Mouse (Mus musculus) limb, embryonic 10.5 days (tissue): ENCODE results near the gene Deaf1. TPM values are rescaled to one million over a fixed set of nuclear protein-coding genes. Genes with fewer than 3 reads are reported as not detected.

ENCODE experiments used
- DNase-seq: peaks from one replicate; pipeline ENCODE4 v3.0.0-alpha.2; 2017; ENCODE audit warnings: low spot score
- H3K27ac ChIP-seq: fragments of 300-500 bp; sonication (generic); 2 replicates; pipeline ENCODE4 v1.5.1; 2016; ENCODE audit warnings: mild to moderate bottlenecking
- H3K27me3 ChIP-seq: fragments of 300-500 bp; sonication (generic); 2 replicates; pipeline ENCODE4 v1.6.1; 2016; ENCODE audit warnings: low read depth, mild to moderate bottlenecking; ENCODE audit not compliant: poor library complexity, severe bottlenecking
- H3K36me3 ChIP-seq: fragments of 300-500 bp; sonication (generic); 2 replicates; pipeline ENCODE4 v1.6.1; 2016; ENCODE audit warnings: mild to moderate bottlenecking, moderate library complexity
- H3K4me1 ChIP-seq: fragments of 300-500 bp; sonication (generic); 2 replicates; pipeline ENCODE4 v1.6.1; 2016
- H3K4me3 ChIP-seq: fragments of 300-500 bp; sonication (generic); 2 replicates; pipeline ENCODE4 v1.5.1; 2016; ENCODE audit warnings: mild to moderate bottlenecking, moderate library complexity
- H3K9me3 ChIP-seq: fragments of 300-500 bp; sonication (generic); replicated peaks from 2 replicates; pipeline ENCODE4 v1.6.1; 2016; ENCODE audit warnings: mild to moderate bottlenecking
- WGBS: fragments of 180-500 bp; shearing (Covaris S2); methylation state at CpG from one replicate; pipeline ENCODE4 v1.1.7; 2016; 5-methylcytosine and 5-hydroxymethylcytosine counted together
- polyA plus RNA-seq: library from polyadenylated mRNA; unstranded; fragments of >200 nt; fragmentation: Nextera tagmentation; extraction: Ambion mirVana; gene quantifications from 2 replicates; pipeline ENCODE4 v1.2.1, GENCODE M21; 2016

Deaf1 gene
- polyA plus RNA-seq, 1 experiment from 2014 or later, result 59.5 TPM

DNA sequence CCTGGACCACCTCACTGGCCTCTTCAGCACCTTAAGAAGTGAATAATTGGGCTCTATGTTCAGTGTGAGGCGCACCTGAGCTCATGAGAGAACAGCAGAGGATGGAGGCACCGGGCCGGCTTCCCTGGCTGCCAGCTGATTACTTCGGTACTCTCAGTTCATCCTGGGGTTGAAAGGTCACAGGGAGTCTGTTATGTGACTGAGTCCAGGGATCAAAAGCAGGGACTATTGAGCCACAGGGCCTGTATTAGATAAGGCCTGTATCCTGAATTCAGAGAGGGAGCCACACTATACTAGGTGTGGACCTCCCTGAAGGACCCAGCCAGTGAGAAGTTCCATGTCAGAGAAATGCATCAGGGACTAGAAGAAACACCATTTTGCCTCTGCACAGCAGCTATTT, 23.0 kb downstream of the Deaf1 start:
- Histone ChIP-seq H3K27ac (no peak overlapping the region), H3K4me1 (no peaks in the 10 kb centered on the region), H3K36me3 (peaks cover 99% of the 10 kb centered on the region), H3K4me3 (no peak overlapping the region), H3K27me3 (no peaks in the 10 kb centered on the region), H3K9me3 (no peaks in the 10 kb centered on the region)
- 84% methylated on average over 4 of the region's 4 CpGs for WGBS
- no peak for DNase-seq

DNA sequence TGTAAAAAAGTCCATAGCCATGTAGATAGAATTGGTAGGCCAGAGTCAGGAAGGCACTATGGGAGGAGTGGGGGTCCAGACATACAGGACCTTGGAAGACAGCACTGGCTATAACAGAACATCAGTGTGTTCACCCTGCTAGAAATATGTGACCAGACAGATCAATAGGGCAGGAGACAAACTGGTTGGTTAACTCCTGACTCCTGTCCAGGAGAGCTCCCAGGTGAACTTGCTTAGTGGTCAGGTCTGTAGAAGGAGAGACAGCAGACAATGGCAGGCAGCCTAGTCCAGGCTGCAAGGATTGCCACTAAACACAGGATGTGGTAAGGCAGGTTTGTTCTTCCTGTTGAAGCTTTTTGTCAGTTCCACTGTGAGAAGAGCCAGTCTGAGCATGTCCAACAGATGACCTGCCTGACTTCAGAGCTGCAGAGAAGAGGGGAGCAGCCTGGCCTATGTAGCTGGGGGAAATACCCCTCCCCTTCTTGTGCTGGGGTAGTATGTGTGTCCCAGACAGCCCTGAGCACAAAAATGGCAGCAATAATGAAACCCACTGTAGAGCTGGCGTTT, 24.7 kb downstream of the Deaf1 start:
- H3K4me3 ChIP-seq, result no peak overlapping the region
- no peaks in the 10 kb centered on the region for H3K9me3 ChIP-seq
- H3K36me3 ChIP-seq, result peaks cover 97% of the 10 kb centered on the region
- no peak for DNase-seq
- H3K4me1 ChIP-seq, result no peaks in the 10 kb centered on the region
- WGBS, result 96% methylated on average over 1 of the region's 1 CpGs
- no peak overlapping the region for H3K27ac ChIP-seq
- no peaks in the 10 kb centered on the region for H3K27me3 ChIP-seq

DNA sequence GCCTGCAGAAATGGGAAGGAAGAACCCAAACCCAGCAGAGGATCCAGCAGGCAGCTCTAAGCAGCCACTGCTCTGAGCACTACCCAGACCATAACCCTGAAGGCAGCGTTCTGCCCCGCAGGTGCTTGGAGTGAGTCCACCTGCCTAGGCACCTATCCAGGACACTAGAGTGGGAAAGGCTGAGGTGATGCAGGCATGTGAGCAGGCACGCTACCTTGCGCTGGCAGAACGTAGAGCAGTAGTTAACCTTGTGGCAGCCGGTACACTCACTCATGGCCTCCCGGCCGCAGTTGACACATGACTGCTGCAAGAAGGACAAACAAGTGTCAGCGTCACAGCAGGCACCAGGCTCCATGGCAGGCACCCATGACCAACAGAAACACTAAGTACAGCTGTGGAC, 26.1 kb downstream of the Deaf1 start:
- peaks cover 97% of the 10 kb centered on the region for H3K36me3 ChIP-seq
- 98% methylated on average over 9 of the region's 9 CpGs for WGBS
- H3K4me1 ChIP-seq, result no peaks in the 10 kb centered on the region

DNA sequence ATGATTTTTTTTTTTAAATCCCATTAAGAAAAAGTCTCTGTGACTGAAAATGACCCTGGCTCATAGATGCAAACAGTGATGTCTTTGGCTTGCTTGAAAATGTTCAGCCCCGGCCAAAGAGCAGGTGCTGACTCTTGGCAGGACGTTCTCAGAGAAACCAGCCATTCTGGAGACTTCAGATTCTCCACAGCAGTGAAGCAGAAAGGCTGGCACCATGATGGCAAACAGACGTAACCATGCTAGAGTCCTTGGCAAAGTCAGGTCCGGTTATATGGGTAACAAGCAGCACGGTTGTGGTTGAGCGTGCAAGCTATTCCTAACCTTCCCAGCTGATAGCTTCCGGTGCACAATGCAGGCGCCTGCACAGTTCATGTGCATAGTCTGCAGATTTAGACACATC, 28.3 kb downstream of the Deaf1 start:
- no peak overlapping the region for H3K4me3 ChIP-seq
- no peak for DNase-seq
- no peaks in the 10 kb centered on the region for H3K9me3 ChIP-seq
- H3K27ac ChIP-seq, result no peak overlapping the region
- H3K4me1 ChIP-seq, result peaks cover 7% of the 10 kb centered on the region
- peaks cover 75% of the 10 kb centered on the region for H3K36me3 ChIP-seq
- H3K27me3 ChIP-seq, result peaks cover 29% of the 10 kb centered on the region
- 95% methylated on average over 8 of the region's 8 CpGs for WGBS

More for the DNA sequence above, 26.1 kb downstream of the Deaf1 start:
- Histone ChIP-seq H3K27ac (no peak overlapping the region), H3K27me3 (peaks cover 6% of the 10 kb centered on the region), H3K9me3 (no peaks in the 10 kb centered on the region), H3K4me3 (no peak overlapping the region)
- no peak for DNase-seq

DNA sequence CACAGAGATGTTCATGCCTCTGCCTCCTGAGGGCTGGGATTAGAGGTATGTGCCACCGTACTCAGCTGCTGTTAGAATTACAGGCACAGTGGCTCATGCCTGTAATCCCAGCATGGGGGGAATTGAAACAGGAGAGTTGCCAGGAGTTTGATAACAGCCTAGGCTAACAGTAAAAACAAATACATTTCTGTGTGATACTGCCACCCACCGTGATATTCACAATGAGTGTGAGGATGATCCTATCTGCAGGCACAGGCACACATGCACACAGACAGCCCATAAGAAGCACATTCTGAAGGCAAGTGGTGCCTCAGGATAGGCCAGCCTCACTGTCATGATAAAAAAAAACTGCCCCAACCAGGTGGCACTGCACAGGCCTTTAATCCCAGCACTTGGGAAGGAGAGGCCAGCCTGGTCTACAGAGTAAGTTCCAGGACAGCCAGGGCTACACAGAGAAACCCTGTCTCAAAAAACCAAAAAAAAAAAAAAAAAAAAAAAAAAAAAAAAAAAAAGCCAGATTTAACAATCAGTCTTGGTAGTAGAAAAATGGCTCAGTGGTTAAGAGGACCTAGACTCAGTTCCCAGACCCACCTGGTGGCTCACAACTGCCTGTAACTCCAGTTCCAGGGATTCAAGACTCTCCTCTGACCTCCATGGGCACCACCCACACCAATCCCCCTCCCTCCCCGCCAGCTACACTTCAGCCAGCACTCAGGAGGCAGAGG, 29.4 kb downstream of the Deaf1 start:
- 85% methylated on average over 3 of the region's 3 CpGs for WGBS
- H3K4me1 ChIP-seq, result peaks cover 16% of the 10 kb centered on the region
- H3K36me3 ChIP-seq, result peaks cover 64% of the 10 kb centered on the region
- peaks cover 39% of the 10 kb centered on the region for H3K27me3 ChIP-seq
- no peak overlapping the region for H3K27ac ChIP-seq
- no peaks in the 10 kb centered on the region for H3K9me3 ChIP-seq
- DNase-seq, result no peak
- H3K4me3 ChIP-seq, result no peak overlapping the region

DNA sequence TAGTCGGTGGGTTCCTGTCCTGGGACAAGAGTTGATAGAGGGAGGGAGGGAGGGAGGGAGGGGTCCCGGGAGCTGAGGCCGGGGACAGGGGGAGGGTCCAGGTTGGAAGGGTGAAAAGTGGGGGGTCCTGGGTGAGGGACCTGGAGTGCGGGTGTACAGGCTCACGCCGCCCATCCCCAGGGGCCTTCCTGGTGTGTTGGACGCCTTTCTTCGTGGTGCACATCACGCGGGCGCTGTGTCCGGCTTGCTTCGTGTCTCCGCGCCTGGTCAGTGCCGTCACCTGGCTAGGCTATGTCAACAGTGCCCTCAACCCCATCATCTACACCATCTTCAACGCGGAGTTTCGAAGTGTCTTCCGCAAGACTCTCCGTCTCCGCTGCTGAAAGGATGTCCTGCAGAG, 33.0 kb downstream of the Deaf1 start:
- Histone ChIP-seq H3K36me3 (peaks cover 28% of the 10 kb centered on the region), H3K4me1 (peaks cover 31% of the 10 kb centered on the region), H3K27me3 (peaks cover 74% of the 10 kb centered on the region), H3K4me3 (peak overlapping the region; percentile 49), H3K9me3 (no peaks in the 10 kb centered on the region), H3K27ac (peak overlapping the region; percentile 48; the same call in 1 of the 2 replicates)
- WGBS, result 10% methylated on average over 22 of the region's 22 CpGs
- DNase-seq, result peak; percentile 60

- 1% methylated on average over 53 of the region's 53 CpGs for WGBS
- peak overlapping the region; percentile 48 for H3K27ac ChIP-seq
- peaks cover 74% of the 10 kb centered on the region for H3K27me3 ChIP-seq
- H3K36me3 ChIP-seq, result peaks cover 23% of the 10 kb centered on the region
- no peaks in the 10 kb centered on the region for H3K9me3 ChIP-seq
- H3K4me1 ChIP-seq, result peaks cover 31% of the 10 kb centered on the region
- peak overlapping the region; percentile 49 for H3K4me3 ChIP-seq
- DNase-seq, result peak; percentile 74
Measured at GRCm38 (mm10) chr7:141293852-141294471, 33.5 kb downstream of the Deaf1 start.

DNA sequence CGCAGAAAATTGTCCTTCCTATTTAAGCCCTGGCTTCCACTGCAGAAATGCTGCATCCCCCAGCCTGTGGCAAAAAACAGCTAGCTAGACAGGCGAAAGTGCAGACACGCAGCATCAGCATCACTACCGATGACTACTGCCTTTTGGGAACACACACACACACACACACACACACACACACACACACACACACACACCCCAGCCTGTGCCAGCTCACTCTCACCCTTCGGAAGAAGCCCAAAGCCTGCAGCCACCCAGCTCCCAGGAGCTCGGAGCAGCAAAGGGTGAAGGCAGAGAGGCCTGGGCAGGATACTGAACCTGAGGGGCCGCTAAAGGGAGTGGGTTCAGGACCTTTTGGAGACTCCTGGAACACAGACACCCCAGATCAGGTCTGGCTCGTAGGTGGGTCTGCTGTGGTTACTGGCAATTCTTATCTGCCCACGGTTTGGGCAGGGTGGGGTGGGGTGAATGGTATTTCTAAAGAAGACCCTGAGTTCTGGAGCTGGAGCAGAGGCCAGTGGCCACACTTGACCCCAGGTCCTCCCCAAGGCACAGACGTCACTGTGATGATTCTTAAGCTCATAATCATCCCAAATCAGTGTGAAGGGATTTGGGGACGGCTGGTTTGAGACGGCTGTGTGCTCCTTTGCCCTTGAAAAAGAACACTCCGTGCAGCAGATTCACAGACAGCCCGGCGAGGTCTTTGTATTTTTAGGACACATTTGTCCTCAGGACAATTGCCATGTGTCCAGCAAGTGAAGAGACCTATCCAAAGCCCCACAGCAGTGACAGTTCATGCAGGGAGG, 34.7 kb downstream of the Deaf1 start:
- Histone ChIP-seq H3K9me3 (no peaks in the 10 kb centered on the region), H3K36me3 (peaks cover 14% of the 10 kb centered on the region), H3K4me1 (peaks cover 31% of the 10 kb centered on the region), H3K4me3 (peak overlapping the region; percentile 65), H3K27ac (peak overlapping the region; percentile 84; the same call in 1 of the 2 replicates), H3K27me3 (peaks cover 74% of the 10 kb centered on the region)
- DNase-seq, result peak; percentile 54
- 42% methylated on average over 15 of the region's 15 CpGs for WGBS

DNA sequence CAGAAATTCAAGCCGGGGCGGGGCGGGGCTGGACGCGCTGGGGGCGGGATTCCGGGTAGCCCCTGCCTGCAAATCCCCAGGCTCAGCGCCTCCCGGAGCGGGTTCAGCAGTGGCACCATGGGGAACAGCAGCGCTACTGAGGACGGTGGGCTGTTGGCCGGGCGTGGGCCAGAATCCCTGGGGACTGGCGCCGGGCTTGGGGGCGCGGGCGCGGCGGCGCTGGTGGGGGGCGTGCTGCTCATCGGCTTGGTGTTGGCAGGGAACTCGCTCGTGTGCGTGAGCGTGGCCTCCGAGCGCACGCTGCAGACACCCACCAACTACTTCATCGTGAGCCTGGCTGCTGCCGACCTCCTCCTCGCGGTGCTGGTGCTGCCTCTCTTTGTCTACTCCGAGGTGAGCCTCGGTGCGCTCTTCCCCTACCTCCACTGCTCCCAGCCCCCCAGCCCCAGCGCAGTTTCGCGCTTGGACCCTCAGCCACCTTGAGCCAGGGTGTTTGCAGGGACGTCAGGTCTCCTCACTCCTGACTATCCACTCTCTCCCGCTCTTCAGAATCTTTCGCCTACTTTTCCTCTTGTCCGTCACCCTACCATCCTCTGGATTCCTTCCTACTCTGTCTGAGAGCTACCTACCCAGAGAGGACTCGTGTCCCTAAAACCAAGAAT, 35.4 kb downstream of the Deaf1 start, which contains the start of gene Drd4:
TSS of gene Drd4 (plus strand) at position 86 of the 662 bp plus-strand sequence.
- H3K4me1 ChIP-seq, result peaks cover 31% of the 10 kb centered on the region
- H3K27me3 ChIP-seq, result peaks cover 71% of the 10 kb centered on the region
- WGBS, result 2% methylated on average over 46 of the region's 46 CpGs
- peak within 1 kb of the TSS; percentile 84 for H3K27ac ChIP-seq
- no peaks in the 10 kb centered on the region for H3K9me3 ChIP-seq
- peak within 1 kb of the TSS; percentile 65 for H3K4me3 ChIP-seq
- DNase-seq, result peak; percentile 80
- peaks cover 6% of the 10 kb centered on the region for H3K36me3 ChIP-seq

DNA sequence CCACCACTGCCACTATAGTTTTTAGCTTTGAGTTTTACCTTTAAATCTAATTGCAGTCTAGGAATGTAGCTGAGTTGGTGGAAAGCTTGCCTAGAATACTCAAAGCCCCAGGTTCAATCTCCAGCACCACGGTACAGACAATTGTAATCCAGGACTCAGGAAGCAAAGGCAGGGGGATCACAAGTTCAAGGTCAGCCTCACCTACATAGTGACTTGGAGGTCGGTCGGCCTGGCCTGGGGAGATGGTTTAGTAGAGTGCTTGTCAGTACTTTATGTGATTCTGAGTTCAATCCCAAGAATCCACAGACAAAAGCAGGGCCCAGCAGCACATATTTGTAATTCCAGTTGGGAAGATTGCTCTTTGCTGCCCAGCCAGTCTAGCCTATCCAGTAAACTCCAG, 39.4 kb downstream of the Deaf1 start:
- Histone ChIP-seq H3K27me3 (peaks cover 34% of the 10 kb centered on the region), H3K27ac (no peak overlapping the region), H3K4me1 (peaks cover 15% of the 10 kb centered on the region), H3K4me3 (no peak overlapping the region), H3K9me3 (no peaks in the 10 kb centered on the region), H3K36me3 (no peaks in the 10 kb centered on the region)
- 85% methylated on average over 3 of the region's 3 CpGs for WGBS
- DNase-seq, result no peak

DNA sequence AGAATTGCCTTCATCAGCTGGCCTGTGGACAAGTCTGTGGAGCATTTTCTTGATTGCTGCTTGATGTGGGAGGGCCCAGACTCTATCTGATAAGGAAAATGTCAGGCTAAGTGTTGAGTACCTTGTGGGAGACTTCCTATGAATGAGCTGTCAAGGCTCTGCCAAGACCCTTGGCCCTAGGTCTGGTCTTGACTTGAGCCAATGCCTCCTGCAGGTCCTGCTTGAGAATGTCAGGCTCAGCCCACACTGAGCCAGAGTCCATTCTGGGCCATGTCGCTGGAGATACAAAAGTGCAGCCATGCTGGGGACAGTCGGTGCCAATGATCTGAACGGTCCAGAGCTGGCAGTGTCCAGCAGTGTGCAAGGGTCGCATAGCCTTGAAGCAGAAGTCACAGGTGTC, 44.7 kb downstream of the Deaf1 start:
- Histone ChIP-seq H3K27ac (no peak overlapping the region), H3K4me3 (no peak overlapping the region), H3K9me3 (no peaks in the 10 kb centered on the region), H3K27me3 (peaks cover 16% of the 10 kb centered on the region), H3K36me3 (no peaks in the 10 kb centered on the region), H3K4me1 (peaks cover 19% of the 10 kb centered on the region)
- 87% methylated on average over 4 of the region's 4 CpGs for WGBS
- DNase-seq, result no peak

GRCm38 (mm10) chr7:141281442-141281841, 46.0 kb downstream of the Deaf1 start:
- Histone ChIP-seq H3K4me1 (peaks cover 32% of the 10 kb centered on the region), H3K27ac (no peak overlapping the region), H3K4me3 (no peak overlapping the region), H3K9me3 (no peaks in the 10 kb centered on the region), H3K27me3 (peaks cover 18% of the 10 kb centered on the region), H3K36me3 (no peaks in the 10 kb centered on the region)
- 76% methylated on average over 6 of the region's 6 CpGs for WGBS
- DNase-seq, result no peak
